29 mouse cellular contexts compared by ENCODE assay signal in the genomic region with DNA sequence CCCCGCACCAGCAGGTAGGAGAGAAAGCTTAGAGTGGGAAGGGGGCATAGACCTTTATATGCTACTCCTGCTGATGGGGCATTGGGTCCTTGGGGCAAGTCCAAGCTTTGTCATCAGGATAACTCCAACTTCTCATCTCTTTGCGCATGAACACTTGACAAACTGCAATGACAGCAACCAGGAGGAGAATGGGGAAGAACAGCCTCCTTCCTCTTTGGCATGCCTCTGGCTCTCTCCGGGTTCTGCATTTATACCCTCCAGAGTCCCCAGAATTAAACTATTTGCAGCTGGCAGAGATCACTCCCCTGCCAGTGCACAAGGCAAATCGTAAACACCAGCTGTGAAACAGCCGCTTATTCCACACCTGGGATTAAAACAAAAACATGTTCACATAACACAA. TPM values are rescaled to one million over a fixed set of nuclear protein-coding genes. Genes with fewer than 3 reads are reported as not detected.
A peak's percentile ranks its signal among the peaks of the same experiment; 100 is the strongest.
DNase-seq lines count a peak whose midpoint lies in the region; ATAC-seq lines count a peak whose summit lies in the region.
"Had no signal": no experiment of that assay in that cellular context is flagged by ENCODE, and none has a peak within 500 bp of the region (broad histone marks: within the 10 kb centered on the region; RNA-seq: fewer than 3 reads in every experiment).

No protein-coding gene starts in this region.

- DNase-seq in heart, adult 18-20 months = peak; percentile 3 to 44
- no peak for DNase-seq in heart, postnatal 36 days
- DNase-seq in right cerebral cortex, postnatal 10 days (ENCODE audit: low spot score in 2 of 2) = peak; percentile 20 to 26
- no peak for DNase-seq in right cerebral cortex, adult 18-20 months
- no peak for DNase-seq in left cerebral cortex, adult 11 months (ENCODE audit: low spot score)
- DNase-seq: adrenal gland, adult 2 months; cerebellum, adult 18-20 months; cerebellum, postnatal 25 days; embryo, embryonic 11 days; gastrocnemius, postnatal 10 days; kidney, adult 11 months; kidney, postnatal 36 days; liver, embryonic 13.5 days; lung, adult 2 months; lung, postnatal 14 days; midbrain, embryonic 14.5 days; right cerebral cortex, postnatal 4 days; thymus, adult 18-20 months; thymus, postnatal 4 days had no signal

- H3K27me3 ChIP-seq in hindbrain, embryonic 12.5 days = no peaks in the 10 kb centered on the region
- H3K27me3 ChIP-seq: embryonic facial prominence, embryonic 15.5 days; forebrain, embryonic 15.5 days; hindbrain, embryonic 13.5 days; kidney, embryonic 15.5 days; liver, embryonic 13.5 days; neural tube, embryonic 12.5 days; stomach, embryonic 15.5 days had no signal

- H3K4me1 ChIP-seq in hindbrain, embryonic 12.5 days = no peaks in the 10 kb centered on the region
- H3K4me1 ChIP-seq: embryonic facial prominence, embryonic 15.5 days; forebrain, embryonic 15.5 days; heart, embryonic 10.5 days; hindbrain, embryonic 13.5 days; kidney, embryonic 15.5 days; neural tube, embryonic 12.5 days; stomach, embryonic 15.5 days had no signal

- no peak overlapping the region for H3K4me3 ChIP-seq in hindbrain, embryonic 12.5 days
- H3K4me3 ChIP-seq: embryonic facial prominence, embryonic 15.5 days; forebrain, embryonic 15.5 days; heart, embryonic 10.5 days; hindbrain, embryonic 13.5 days; kidney, embryonic 15.5 days; left cerebral cortex, adult 2 months; liver, embryonic 13.5 days; neural tube, embryonic 12.5 days; stomach, embryonic 15.5 days had no signal

- no peaks in the 10 kb centered on the region for H3K9me3 ChIP-seq in hindbrain, embryonic 12.5 days (replicated peaks)
- H3K9me3 ChIP-seq: embryonic facial prominence, embryonic 15.5 days; forebrain, embryonic 15.5 days; heart, embryonic 10.5 days; hindbrain, embryonic 13.5 days; kidney, embryonic 15.5 days; liver, embryonic 13.5 days; neural tube, embryonic 12.5 days; stomach, embryonic 15.5 days had no signal

- H3K27ac ChIP-seq in hindbrain, embryonic 12.5 days = no peak overlapping the region
- H3K27ac ChIP-seq: embryonic facial prominence, embryonic 15.5 days; forebrain, embryonic 15.5 days; heart, embryonic 10.5 days; hindbrain, embryonic 13.5 days; kidney, embryonic 15.5 days; left cerebral cortex, adult 2 months; liver, embryonic 13.5 days; neural tube, embryonic 12.5 days; stomach, embryonic 15.5 days had no signal

- H3K4me2 ChIP-seq in hindbrain, embryonic 12.5 days (replicated peaks) = no peak overlapping the region
- H3K4me2 ChIP-seq: embryonic facial prominence, embryonic 15.5 days; forebrain, embryonic 15.5 days; hindbrain, embryonic 13.5 days; kidney, embryonic 15.5 days; liver, embryonic 13.5 days; neural tube, embryonic 12.5 days; stomach, embryonic 15.5 days had no signal

- intact Hi-C loops in heart, postnatal 36 days (cut with DNase I) = no loop called here

- 0 out of 2 replicates have a peak, but pooled peaks have one; percentile 38 for ATAC-seq in megakaryocyte, adult 5-6 weeks (ENCODE audit: poor library complexity, severe bottlenecking)
- ATAC-seq in hindbrain, embryonic 12.5 days (ENCODE audit: low FRiP score) = no peak
- ATAC-seq: forebrain, embryonic 15.5 days had no signal

- 79% methylated on average over 5 of the region's 5 CpGs for WGBS in hindbrain, embryonic 12.5 days

- no peak overlapping the region for H3K9ac ChIP-seq in hindbrain, embryonic 12.5 days
- H3K9ac ChIP-seq: embryonic facial prominence, embryonic 15.5 days; forebrain, embryonic 15.5 days; hindbrain, embryonic 13.5 days; kidney, embryonic 15.5 days; liver, embryonic 13.5 days; neural tube, embryonic 12.5 days; stomach, embryonic 15.5 days had no signal

- no peaks in the 10 kb centered on the region for H3K36me3 ChIP-seq in hindbrain, embryonic 12.5 days
- H3K36me3 ChIP-seq: embryonic facial prominence, embryonic 15.5 days; forebrain, embryonic 15.5 days; heart, embryonic 10.5 days; hindbrain, embryonic 13.5 days; kidney, embryonic 15.5 days; liver, embryonic 13.5 days; neural tube, embryonic 12.5 days; stomach, embryonic 15.5 days had no signal

RNA-seq across cellular contexts. Expression of gene Bcas2, which starts 42.1 kb away (rescaled TPM):
- total RNA-seq in heart, adult 18-20 months (2021) = 10 to 100 TPM; 48.8 to 51.3 TPM
- 10 to 100 TPM; 50.4 to 54.6 TPM for total RNA-seq in heart, postnatal 36 days (2021)
- total RNA-seq in megakaryocyte, adult 5-6 weeks (2015) = 83.8 and 85.1 TPM in 2 replicates
- total RNA-seq in megakaryocyte, adult 5-6 weeks (2017) = 100 and 117 TPM in 2 replicates
- 226 and 235 TPM in 2 replicates for polyA plus RNA-seq in hindbrain, embryonic 12.5 days (2016; fragmentation: Nextera tagmentation; extraction: Ambion mirVana)

Comparison
In these comparisons a context has a peak if more than half of its experiments do, and no peak if none do; other contexts are left out.
1. DNase-seq: peak in heart, adult 18-20 months (2 of 2) and right cerebral cortex, postnatal 10 days (2 of 2); none in heart, postnatal 36 days (0 of 2), right cerebral cortex, adult 18-20 months (single experiment) and left cerebral cortex, adult 11 months (single experiment).